Mouse (Mus musculus) forebrain, embryonic 12.5 days (tissue): Measurements from ENCODE around the gene Gm20388. TPM values are rescaled to one million over a fixed set of nuclear protein-coding genes. Genes with fewer than 3 reads are reported as not detected.
"Not testable (repeated sequence)": the region's sequence is repeated elsewhere in the genome, so short reads cannot be mapped to it uniquely, and the experiment has no call there.

Source experiments
- ATAC-seq: fragments of 200-750 bp; cut with Nextera tagmentation; 2 replicates; pipeline ENCODE4 v1.8.0; 2017; ENCODE audit warnings: moderate TSS enrichment; ENCODE audit not compliant: low FRiP score
- H3K27ac ChIP-seq: fragments of 300-500 bp; sonication (generic); 2 replicates; pipeline ENCODE4 v1.5.1; 2016; ENCODE audit warnings: mild to moderate bottlenecking
- H3K27me3 ChIP-seq: fragments of 300-500 bp; sonication (generic); 2 replicates; pipeline ENCODE4 v1.6.1; 2016; ENCODE audit warnings: mild to moderate bottlenecking
- H3K36me3 ChIP-seq: fragments of 300-500 bp; sonication (generic); replicated peaks from 2 replicates; pipeline ENCODE4 v1.6.1; 2016; ENCODE audit warnings: mild to moderate bottlenecking
- H3K4me1 ChIP-seq: fragments of 300-500 bp; sonication (generic); 2 replicates; pipeline ENCODE4 v1.6.1; 2016
- H3K4me2 ChIP-seq: fragments of 300-500 bp; sonication (generic); 2 replicates; pipeline ENCODE4 v1.6.1; 2016; ENCODE audit warnings: mild to moderate bottlenecking, moderate library complexity
- H3K4me3 ChIP-seq: fragments of 300-500 bp; sonication (generic); replicated peaks from 2 replicates; pipeline ENCODE4 v1.5.1; 2016; ENCODE audit warnings: mild to moderate bottlenecking
- H3K9ac ChIP-seq: fragments of 300-500 bp; sonication (generic); 2 replicates; pipeline ENCODE4 v1.6.1; 2016; ENCODE audit warnings: mild to moderate bottlenecking
- H3K9me3 ChIP-seq: fragments of 300-500 bp; sonication (generic); 2 replicates; pipeline ENCODE4 v1.6.1; 2016
- WGBS: fragments of 180-500 bp; shearing (Covaris S2); methylation state at CpG from one replicate; pipeline ENCODE4 v1.1.7; 2016; 5-methylcytosine and 5-hydroxymethylcytosine counted together
- polyA plus RNA-seq: library from polyadenylated mRNA; unstranded; fragments of >200 nt; fragmentation: Nextera tagmentation; extraction: Ambion mirVana; gene quantifications from 2 replicates; pipeline ENCODE4 v1.2.1, GENCODE M21; 2016

Gene Gm20388
- polyA plus RNA-seq, 1 experiment from 2014 or later, result not detected

DNA sequence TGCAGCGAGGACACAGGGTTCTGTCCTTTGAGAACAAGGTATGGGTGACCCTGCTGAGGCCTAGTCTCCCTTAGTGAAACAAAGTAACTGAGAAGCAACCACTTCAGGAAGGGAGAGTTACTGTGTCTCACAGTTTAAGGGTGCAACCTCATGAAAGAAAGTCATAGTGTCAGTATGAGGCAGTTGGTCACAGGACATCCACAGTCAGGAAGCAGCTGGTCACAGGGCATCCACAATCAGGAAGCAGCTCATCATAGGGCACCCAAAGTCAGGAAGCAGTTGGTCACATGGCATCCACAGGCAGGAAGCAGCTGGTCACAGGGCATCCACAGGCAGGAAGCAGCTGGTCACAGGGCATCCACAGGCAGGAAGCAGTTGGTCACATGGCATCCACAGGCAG, 4266.5 kb downstream of the Gm20388 start:
- not testable (repeated sequence) for H3K9me3 ChIP-seq, H3K4me3 ChIP-seq, H3K4me2 ChIP-seq, H3K4me1 ChIP-seq, H3K36me3 ChIP-seq, H3K27ac ChIP-seq, ATAC-seq, H3K27me3 ChIP-seq, H3K9ac ChIP-seq
- 80% methylated on average over 1 of the region's 1 CpGs for WGBS

DNA sequence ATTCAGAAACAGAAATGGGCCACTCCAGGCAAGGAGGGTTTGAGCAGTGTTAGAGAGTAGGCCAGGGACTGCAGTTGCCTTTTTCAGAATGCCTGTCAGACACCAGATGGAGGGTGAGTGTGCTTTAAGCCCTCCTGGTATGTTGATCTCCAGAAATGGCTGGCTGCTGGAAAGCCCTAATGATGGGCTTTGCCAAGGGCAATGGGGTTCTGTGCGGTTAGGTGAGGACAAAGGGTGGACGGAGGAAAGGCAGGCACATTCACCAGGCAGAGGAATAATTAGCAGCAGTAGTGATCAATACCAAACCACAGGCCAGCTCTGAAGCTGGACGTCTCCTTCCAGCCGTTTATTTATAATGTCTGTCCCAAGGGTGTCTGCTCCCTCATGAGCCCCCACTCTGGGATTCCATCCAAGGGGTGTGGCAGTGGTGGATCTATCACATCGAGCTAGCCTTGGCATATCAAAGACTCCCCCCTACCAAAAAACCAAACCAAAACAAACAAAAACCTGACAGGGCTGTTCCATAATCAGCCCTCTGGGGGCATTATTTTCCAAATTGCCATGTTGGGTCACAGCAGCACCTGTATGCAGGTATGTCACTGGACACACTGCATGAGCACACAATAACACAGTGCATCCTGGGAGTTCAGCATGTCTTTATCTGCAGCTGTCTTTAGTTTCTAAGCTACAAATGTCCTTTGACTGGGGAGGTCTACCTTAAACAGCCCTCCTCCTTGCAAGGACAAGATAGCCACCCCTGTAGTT, 4270.2 kb downstream of the Gm20388 start:
- peaks cover 9% of the 10 kb centered on the region for H3K4me1 ChIP-seq
- no peak for ATAC-seq
- H3K9ac ChIP-seq, result no peak overlapping the region
- no peaks in the 10 kb centered on the region for H3K9me3 ChIP-seq
- no peaks in the 10 kb centered on the region for H3K27me3 ChIP-seq
- WGBS, result 69% methylated on average over 5 of the region's 5 CpGs
- H3K36me3 ChIP-seq, result no peaks in the 10 kb centered on the region
- no peak overlapping the region for H3K4me3 ChIP-seq
- H3K4me2 ChIP-seq, result no peak overlapping the region
- no peak overlapping the region for H3K27ac ChIP-seq

DNA sequence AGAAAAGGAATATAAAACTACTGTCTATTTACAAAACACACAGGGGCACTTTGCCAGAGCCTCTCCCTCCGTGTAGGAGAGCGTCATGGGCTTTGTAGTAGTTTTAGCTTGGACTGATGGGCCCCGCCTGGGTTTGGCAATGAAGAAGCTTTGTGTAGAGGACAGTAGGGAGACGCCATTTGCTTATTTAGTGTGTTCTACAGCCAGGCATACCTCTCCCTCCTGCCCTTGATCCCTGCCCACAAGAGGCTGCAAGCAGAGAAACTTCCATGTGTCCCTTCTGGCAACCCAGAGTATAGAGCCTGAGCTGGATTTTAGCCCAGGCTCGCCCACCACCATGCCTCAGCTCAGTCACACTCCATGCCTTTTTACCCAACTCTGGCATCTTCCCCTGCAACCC, 4271.1 kb downstream of the Gm20388 start:
- Histone ChIP-seq H3K4me2 (no peak overlapping the region), H3K9ac (no peak overlapping the region), H3K9me3 (no peaks in the 10 kb centered on the region), H3K4me3 (no peak overlapping the region), H3K36me3 (no peaks in the 10 kb centered on the region), H3K27ac (no peak overlapping the region), H3K4me1 (peaks cover 4% of the 10 kb centered on the region; the same call in 1 of the 2 replicates), H3K27me3 (no peaks in the 10 kb centered on the region)
- no peak for ATAC-seq
- 88% methylated on average over 5 of the region's 5 CpGs for WGBS

DNA sequence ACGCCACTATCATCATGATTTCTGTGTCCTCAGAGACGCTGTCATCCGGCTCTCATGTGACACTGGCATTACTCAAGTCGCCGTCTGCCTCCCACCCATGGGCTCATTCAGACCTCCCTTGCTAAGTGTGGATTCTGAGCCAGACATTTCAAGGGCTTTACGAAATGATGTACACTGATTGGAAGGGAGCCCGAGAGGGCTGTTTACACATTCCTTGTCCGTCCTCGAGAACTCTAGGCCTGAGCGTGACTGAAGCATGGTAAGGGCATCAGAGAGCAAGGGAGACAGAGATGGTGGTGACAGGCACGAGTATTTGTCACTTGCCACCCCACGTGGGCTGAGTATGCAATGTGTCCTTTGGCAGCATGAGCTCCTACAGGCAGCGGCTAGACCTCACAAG, 4271.6 kb downstream of the Gm20388 start:
- Histone ChIP-seq H3K9ac (no peak overlapping the region), H3K27ac (no peak overlapping the region), H3K4me3 (no peak overlapping the region), H3K4me1 (peaks cover 4% of the 10 kb centered on the region; the same call in 1 of the 2 replicates), H3K36me3 (no peaks in the 10 kb centered on the region), H3K27me3 (no peaks in the 10 kb centered on the region), H3K4me2 (no peak overlapping the region), H3K9me3 (no peaks in the 10 kb centered on the region)
- WGBS, result 80% methylated on average over 13 of the region's 13 CpGs
- no peak for ATAC-seq

DNA sequence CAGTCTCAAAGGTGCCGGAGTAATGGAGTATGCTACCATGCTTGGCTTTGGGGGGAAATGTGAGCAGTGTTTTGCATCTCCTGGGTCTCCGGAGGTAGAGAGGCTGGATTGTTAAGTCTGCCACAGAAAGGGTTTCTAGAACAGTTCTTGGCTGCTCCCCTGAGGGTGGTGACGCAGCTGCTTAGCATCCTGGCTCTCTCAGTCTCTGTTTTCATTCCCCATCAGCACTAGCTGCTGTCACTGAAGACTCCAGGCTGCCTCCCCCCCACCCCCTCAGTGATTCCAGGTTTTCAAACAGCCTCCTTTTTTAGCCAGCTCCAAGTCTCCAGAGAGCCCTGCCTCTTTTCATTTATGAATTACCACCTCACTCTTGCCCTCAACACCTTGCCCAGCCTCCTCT, 4273.4 kb downstream of the Gm20388 start:
- Histone ChIP-seq H3K27ac (no peak overlapping the region), H3K27me3 (no peaks in the 10 kb centered on the region), H3K9ac (no peak overlapping the region), H3K36me3 (no peaks in the 10 kb centered on the region), H3K4me2 (no peak overlapping the region), H3K4me3 (no peak overlapping the region), H3K9me3 (no peaks in the 10 kb centered on the region), H3K4me1 (peaks cover 4% of the 10 kb centered on the region; the same call in 1 of the 2 replicates)
- WGBS, result 79% methylated on average over 3 of the region's 3 CpGs
- no peak for ATAC-seq

DNA sequence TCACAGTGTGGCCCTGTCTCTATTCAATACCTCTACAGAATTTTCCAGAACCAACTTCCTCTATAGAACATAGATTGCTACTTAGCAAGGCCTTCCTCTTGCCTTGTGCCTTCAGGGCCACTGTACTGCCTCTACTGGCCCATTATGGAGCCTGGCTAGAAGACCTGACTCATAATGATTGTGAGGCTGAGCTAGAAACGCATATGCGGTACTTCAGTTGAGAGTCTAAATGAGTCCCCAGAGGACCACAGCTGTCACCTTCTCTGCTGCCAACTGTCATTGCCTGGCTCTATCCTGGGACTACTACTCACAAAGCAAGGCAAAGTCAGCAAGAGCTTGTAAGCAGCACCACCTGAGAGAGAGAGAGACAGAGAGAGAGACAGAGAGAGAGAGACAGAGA, 4273.9 kb downstream of the Gm20388 start:
- no peaks in the 10 kb centered on the region for H3K36me3 ChIP-seq
- H3K27me3 ChIP-seq, result no peaks in the 10 kb centered on the region
- H3K9me3 ChIP-seq, result no peaks in the 10 kb centered on the region
- no peak overlapping the region for H3K27ac ChIP-seq
- H3K4me2 ChIP-seq, result no peak overlapping the region
- H3K4me3 ChIP-seq, result no peak overlapping the region
- H3K9ac ChIP-seq, result no peak overlapping the region
- H3K4me1 ChIP-seq, result peaks cover 4% of the 10 kb centered on the region; the same call in 1 of the 2 replicates
- no peak for ATAC-seq
- 70% methylated on average over 2 of the region's 2 CpGs for WGBS

DNA sequence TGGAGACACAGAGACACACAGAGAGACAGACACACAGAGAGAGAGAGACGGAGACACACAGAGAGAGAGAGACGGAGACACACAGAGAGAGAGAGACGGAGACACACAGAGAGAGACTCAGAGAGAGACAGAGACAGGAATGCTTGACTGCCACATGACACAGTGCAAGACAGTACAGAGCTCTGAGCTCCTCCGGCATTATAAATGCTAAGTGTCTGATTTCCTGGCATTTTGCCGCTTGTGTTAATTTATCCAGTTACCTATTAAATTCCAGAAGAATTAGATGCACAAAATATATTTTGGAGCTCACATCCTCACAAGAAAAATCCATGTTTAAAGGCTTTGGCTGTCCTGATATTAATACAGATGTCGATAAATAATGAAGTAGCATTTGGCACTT, 4274.4 kb downstream of the Gm20388 start:
- H3K4me2 ChIP-seq, result no peak overlapping the region
- no peak overlapping the region for H3K9ac ChIP-seq
- H3K4me1 ChIP-seq, result peaks cover 4% of the 10 kb centered on the region; the same call in 1 of the 2 replicates
- H3K4me3 ChIP-seq, result no peak overlapping the region
- no peaks in the 10 kb centered on the region for H3K27me3 ChIP-seq
- no peak overlapping the region for H3K27ac ChIP-seq
- H3K9me3 ChIP-seq, result no peaks in the 10 kb centered on the region
- no peaks in the 10 kb centered on the region for H3K36me3 ChIP-seq
- 89% methylated on average over 6 of the region's 6 CpGs for WGBS
- no peak for ATAC-seq

DNA sequence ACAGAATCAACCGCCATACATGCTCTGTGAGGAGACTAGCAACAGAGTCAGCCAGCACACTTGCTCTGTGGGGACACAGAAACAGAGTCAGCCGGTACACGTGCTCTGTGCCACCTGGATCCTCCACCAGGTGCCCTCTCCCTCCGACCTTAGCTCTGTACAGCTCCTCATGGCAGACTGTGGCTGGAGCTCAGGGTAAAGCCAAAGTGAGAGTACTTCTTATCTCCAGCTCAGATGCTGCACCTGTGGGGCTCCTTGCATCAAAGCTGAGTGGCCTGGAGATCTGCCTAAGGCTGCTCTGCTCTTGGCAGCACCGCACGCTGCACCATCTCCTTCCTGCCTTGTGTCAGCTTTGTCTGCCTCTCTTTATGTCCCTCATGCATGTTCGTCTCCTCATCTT, 4279.7 kb downstream of the Gm20388 start:
- H3K4me2 ChIP-seq, result no peak overlapping the region
- H3K9ac ChIP-seq, result no peak overlapping the region
- ATAC-seq, result no peak
- H3K9me3 ChIP-seq, result no peaks in the 10 kb centered on the region
- no peaks in the 10 kb centered on the region for H3K27me3 ChIP-seq
- H3K4me3 ChIP-seq, result no peak overlapping the region
- 82% methylated on average over 7 of the region's 7 CpGs for WGBS
- no peaks in the 10 kb centered on the region for H3K4me1 ChIP-seq
- H3K36me3 ChIP-seq, result no peaks in the 10 kb centered on the region
- H3K27ac ChIP-seq, result no peak overlapping the region

DNA sequence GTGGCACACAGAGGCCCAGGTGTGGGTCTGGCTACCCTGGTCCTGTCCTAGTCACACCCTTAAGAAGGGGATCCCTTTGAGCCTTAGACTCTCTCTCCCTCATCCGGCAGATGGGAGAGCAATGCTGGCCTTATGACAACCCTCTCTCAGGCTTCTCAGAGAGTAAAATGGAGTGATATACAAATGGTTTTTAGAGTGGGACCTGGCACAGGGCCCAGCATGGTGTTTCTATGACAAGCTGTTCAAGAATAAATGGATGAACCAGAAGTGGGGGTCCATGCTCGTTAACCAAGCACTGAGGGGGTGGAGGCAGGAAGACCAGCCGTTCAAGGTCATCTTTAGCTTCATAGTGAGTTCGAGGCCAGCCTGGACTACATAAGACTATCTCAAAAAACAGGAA, 4281.6 kb downstream of the Gm20388 start:
- Histone ChIP-seq H3K9ac (no peak overlapping the region), H3K4me2 (no peak overlapping the region), H3K27ac (no peak overlapping the region), H3K9me3 (no peaks in the 10 kb centered on the region), H3K36me3 (no peaks in the 10 kb centered on the region), H3K4me1 (0 out of 2 replicates have a peak, but pooled peaks cover 2% of the 10 kb centered on the region), H3K4me3 (no peak overlapping the region), H3K27me3 (no peaks in the 10 kb centered on the region)
- no peak for ATAC-seq
- 66% methylated on average over 4 of the region's 4 CpGs for WGBS

DNA sequence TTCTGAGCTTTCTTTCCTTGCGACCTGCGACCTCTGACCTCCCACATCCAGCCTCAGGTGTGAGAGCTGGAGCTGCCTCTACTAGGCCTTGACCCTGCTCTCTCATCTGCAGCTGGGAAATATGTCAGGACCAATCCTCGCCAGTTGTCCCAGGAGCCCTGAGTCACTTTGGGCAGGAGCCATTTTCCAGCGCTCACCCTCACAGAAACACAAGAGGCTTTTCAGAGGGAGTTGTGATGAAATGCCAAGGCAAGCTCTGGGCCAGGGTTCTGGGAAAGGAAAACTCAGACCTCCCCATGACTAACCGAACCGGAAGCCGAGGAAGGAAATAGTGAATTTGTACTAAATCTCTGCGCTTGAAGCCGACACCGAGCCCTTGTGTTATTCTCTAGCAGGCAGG, 4282.3 kb downstream of the Gm20388 start:
- H3K27me3 ChIP-seq, result no peaks in the 10 kb centered on the region
- no peaks in the 10 kb centered on the region for H3K9me3 ChIP-seq
- H3K4me2 ChIP-seq, result no peak overlapping the region
- no peak overlapping the region for H3K4me3 ChIP-seq
- ATAC-seq, result no peak
- no peaks in the 10 kb centered on the region for H3K36me3 ChIP-seq
- H3K9ac ChIP-seq, result no peak overlapping the region
- WGBS, result 92% methylated on average over 10 of the region's 10 CpGs
- 0 out of 2 replicates have a peak, but pooled peaks cover 2% of the 10 kb centered on the region for H3K4me1 ChIP-seq
- H3K27ac ChIP-seq, result no peak overlapping the region

DNA sequence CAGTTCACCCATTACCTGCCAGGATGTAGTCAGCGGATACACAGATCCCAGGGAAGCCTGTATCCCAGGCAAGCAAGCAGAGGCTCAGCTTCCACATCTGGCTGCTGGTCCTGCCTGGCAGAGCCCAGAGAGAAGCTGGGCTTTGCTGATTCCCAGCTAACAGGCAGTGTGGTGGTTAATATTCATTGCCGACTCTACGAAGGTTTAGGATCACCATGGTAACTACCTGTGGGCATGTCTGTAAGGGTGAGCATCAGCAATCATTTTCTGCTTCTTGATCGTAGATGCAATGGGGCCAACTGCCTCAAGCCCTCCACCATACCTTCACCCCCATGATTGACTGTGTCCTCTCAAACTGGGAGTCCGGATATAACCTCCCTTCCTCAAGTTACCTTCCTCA, 4283.4 kb downstream of the Gm20388 start:
- no peaks in the 10 kb centered on the region for H3K9me3 ChIP-seq
- H3K4me1 ChIP-seq, result 0 out of 2 replicates have a peak, but pooled peaks cover 2% of the 10 kb centered on the region
- no peak overlapping the region for H3K4me2 ChIP-seq
- no peaks in the 10 kb centered on the region; the same call in 1 of the 2 replicates for H3K27me3 ChIP-seq
- WGBS, result 81% methylated on average over 5 of the region's 5 CpGs
- H3K4me3 ChIP-seq, result no peak overlapping the region
- H3K9ac ChIP-seq, result no peak overlapping the region
- H3K27ac ChIP-seq, result no peak overlapping the region
- ATAC-seq, result no peak
- H3K36me3 ChIP-seq, result no peaks in the 10 kb centered on the region

DNA sequence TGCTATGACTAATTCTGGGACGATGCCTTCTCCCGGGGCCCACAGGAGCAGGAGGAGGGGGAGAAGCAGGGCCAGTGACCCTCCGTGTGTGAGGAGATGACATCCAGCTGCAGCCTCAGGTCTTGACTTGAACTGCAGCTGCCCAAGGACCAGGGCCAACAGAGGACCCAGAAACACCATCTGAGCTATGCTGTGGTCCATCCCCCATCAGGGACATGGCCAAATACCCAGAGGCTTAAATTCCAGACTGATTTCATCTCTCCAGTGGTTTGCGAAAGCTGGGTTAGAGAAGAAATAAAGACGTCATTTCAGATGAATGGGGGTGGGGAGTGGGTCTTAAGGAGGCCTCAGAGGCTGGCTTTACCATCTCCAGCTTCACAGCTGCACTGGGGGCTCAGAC, 4285.6 kb downstream of the Gm20388 start:
- no peaks in the 10 kb centered on the region for H3K36me3 ChIP-seq
- no peak overlapping the region for H3K4me3 ChIP-seq
- WGBS, result 67% methylated on average over 5 of the region's 5 CpGs
- H3K4me1 ChIP-seq, result 0 out of 2 replicates have a peak, but pooled peaks cover 2% of the 10 kb centered on the region
- no peak overlapping the region for H3K27ac ChIP-seq
- H3K4me2 ChIP-seq, result no peak overlapping the region
- H3K27me3 ChIP-seq, result no peaks in the 10 kb centered on the region; the same call in 1 of the 2 replicates
- no peak for ATAC-seq
- no peaks in the 10 kb centered on the region for H3K9me3 ChIP-seq
- no peak overlapping the region for H3K9ac ChIP-seq

DNA sequence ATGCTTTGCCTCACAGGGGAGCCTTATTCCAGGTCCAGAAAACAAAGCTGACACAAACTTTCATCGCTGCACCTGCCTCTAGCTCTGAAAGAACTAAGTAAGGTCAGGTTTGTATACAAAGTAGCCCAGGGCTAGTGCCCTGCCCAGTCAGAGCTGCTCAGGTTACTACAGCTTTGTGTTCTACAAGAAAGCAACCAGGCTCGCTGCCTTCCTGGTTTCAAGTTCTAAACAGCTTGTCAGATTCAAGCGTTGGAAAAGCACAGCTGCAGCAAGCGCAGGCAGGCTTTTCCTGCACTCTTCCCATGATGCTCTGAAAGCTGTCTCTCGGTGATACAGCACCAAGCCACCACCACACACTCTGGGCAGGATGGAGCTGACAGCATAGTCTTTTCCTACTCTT, 4286.2 kb downstream of the Gm20388 start:
- Histone ChIP-seq H3K9me3 (no peaks in the 10 kb centered on the region), H3K27me3 (no peaks in the 10 kb centered on the region; the same call in 1 of the 2 replicates), H3K4me2 (no peak overlapping the region), H3K27ac (no peak overlapping the region), H3K36me3 (no peaks in the 10 kb centered on the region), H3K9ac (no peak overlapping the region), H3K4me1 (0 out of 2 replicates have a peak, but pooled peaks cover 2% of the 10 kb centered on the region), H3K4me3 (no peak overlapping the region)
- ATAC-seq, result no peak
- WGBS, result 58% methylated on average over 5 of the region's 5 CpGs
